Mouse (Mus musculus) testis, adult 2 months (tissue): ENCODE results near the gene Hccs. TPM values are rescaled to one million over a fixed set of nuclear protein-coding genes. Genes with fewer than 3 reads are reported as not detected.

ENCODE experiments used
- H3K27ac ChIP-seq: fragments of 200-500 bp; 2 replicates; pipeline ENCODE4 v1.5.1; 2012; ENCODE audit warnings: low read depth, low read length; ENCODE audit not compliant: control insufficient read depth, insufficient read depth
- H3K27me3 ChIP-seq: fragments of 200-500 bp; 2 replicates; pipeline ENCODE4 v1.6.1; 2012; ENCODE audit warnings: mild to moderate bottlenecking, low read length, moderate library complexity; ENCODE audit not compliant: control insufficient read depth, insufficient read depth
- H3K36me3 ChIP-seq: fragments of 200-500 bp; 2 replicates; pipeline ENCODE4 v1.6.1; 2012; ENCODE audit warnings: mild to moderate bottlenecking, low read length; ENCODE audit not compliant: control insufficient read depth, insufficient read depth
- H3K4me1 ChIP-seq: fragments of 200-500 bp; 2 replicates; pipeline ENCODE4 v1.6.1; 2012; ENCODE audit warnings: low read length; ENCODE audit not compliant: control insufficient read depth, insufficient read depth
- H3K4me3 ChIP-seq: fragments of 200-500 bp; 2 replicates; pipeline ENCODE4 v1.5.1; 2012; ENCODE audit warnings: low read depth, mild to moderate bottlenecking, low read length, moderate library complexity, mixed read lengths; ENCODE audit not compliant: control insufficient read depth
- CTCF ChIP-seq: fragments of 200-500 bp; IDR thresholded peaks from 2 replicates; pipeline ENCODE4 v1.5.1; 2012; ENCODE audit warnings: low read depth, mild to moderate bottlenecking, inconsistent platforms, low read length, moderate library complexity; ENCODE audit not compliant: control insufficient read depth, insufficient read depth, insufficient replicate concordance
- POLR2A ChIP-seq: fragments of 200-500 bp; IDR thresholded peaks from 2 replicates; pipeline ENCODE4 v1.6.1; 2012; ENCODE audit warnings: low read depth, mild to moderate bottlenecking, inconsistent platforms, low read length, moderate library complexity; ENCODE audit not compliant: control insufficient read depth
- polyA plus RNA-seq: library from polyadenylated mRNA; depleted of rRNA; stranded (reverse); fragments of >200 nt; gene quantifications from 2 replicates; pipeline ENCODE4 v1.2.3, GENCODE M21; 2012; rRNA removed

Gene Hccs
- polyA plus RNA-seq, 1 experiment, result 2.9 TPM

DNA sequence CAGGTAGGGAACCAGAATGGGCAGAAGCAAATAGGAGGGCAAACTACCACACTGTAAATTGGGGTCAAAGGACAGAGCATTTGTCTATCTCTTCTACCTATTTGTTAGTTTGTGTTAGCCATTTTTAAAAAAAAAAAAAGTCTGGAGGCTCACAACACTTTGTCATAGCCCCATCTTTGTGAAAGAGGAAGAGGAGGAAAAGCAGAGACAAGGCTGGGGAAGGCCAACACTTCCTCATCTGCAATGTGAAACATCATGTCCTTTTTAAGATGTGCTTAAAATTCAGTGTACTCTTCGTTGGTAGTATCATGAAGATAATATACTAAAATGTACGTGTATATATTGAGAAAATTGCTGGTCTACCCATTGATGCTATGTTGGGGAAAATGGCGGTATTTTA lies 59.1 kb downstream of the Hccs start:
- H3K4me1 ChIP-seq, result no peaks in the 10 kb centered on the region
- H3K36me3 ChIP-seq, result no peaks in the 10 kb centered on the region
- no peak overlapping the region for H3K27ac ChIP-seq
- no peak for TF ChIP-seq POLR2A
- no peak for TF ChIP-seq CTCF
- no peaks in the 10 kb centered on the region for H3K27me3 ChIP-seq
- H3K4me3 ChIP-seq, result no peak overlapping the region

DNA sequence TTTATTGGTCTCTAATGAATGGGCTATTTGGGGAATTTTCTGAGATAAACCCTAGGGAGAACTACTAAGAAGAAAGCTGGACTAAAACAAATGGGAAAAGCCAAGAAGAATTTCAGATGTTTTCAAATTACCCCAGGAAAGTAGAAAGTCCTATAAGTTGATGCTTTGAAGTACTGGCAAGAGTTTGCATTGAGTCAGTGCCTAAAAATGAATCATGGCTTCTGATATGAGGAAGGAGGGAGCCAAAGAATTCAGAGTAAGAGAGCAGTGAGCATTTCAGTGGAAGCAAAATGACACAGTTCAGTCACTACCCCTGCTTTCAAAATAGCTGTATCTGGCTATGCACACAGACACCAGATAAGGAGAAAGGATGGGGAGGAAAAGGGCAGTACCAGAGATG lies 63.4 kb downstream of the Hccs start:
- Histone ChIP-seq H3K27ac (no peak overlapping the region), H3K27me3 (no peaks in the 10 kb centered on the region)

DNA sequence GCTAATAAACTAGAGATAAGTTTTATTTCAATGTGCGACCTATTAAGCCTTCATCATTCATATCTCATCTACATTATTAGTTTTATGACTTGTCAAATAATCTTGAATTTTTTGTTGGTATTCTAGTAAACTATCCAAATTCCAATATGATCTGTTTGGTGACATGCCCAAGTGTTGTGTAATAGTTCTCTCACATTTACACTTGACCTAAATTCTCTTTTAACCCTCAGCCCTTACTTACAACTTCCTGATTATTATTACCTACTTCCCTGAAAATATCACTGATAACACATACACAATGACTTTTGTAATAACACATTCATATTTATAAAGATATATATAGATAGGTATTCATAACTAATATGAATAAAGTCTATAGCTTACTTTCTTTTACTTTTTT lies 64.3 kb downstream of the Hccs start:
- H3K4me1 ChIP-seq, result no peaks in the 10 kb centered on the region
- H3K27ac ChIP-seq, result no peak overlapping the region
- H3K4me3 ChIP-seq, result no peak overlapping the region
- TF ChIP-seq CTCF, result no peak
- no peak for TF ChIP-seq POLR2A
- no peaks in the 10 kb centered on the region for H3K27me3 ChIP-seq
- no peaks in the 10 kb centered on the region for H3K36me3 ChIP-seq

More for the DNA sequence above, 63.4 kb downstream of the Hccs start:
- Histone ChIP-seq H3K4me1 (no peaks in the 10 kb centered on the region), H3K36me3 (no peaks in the 10 kb centered on the region), H3K4me3 (no peak overlapping the region)
- TF ChIP-seq CTCF (no peak), POLR2A (no peak)

DNA sequence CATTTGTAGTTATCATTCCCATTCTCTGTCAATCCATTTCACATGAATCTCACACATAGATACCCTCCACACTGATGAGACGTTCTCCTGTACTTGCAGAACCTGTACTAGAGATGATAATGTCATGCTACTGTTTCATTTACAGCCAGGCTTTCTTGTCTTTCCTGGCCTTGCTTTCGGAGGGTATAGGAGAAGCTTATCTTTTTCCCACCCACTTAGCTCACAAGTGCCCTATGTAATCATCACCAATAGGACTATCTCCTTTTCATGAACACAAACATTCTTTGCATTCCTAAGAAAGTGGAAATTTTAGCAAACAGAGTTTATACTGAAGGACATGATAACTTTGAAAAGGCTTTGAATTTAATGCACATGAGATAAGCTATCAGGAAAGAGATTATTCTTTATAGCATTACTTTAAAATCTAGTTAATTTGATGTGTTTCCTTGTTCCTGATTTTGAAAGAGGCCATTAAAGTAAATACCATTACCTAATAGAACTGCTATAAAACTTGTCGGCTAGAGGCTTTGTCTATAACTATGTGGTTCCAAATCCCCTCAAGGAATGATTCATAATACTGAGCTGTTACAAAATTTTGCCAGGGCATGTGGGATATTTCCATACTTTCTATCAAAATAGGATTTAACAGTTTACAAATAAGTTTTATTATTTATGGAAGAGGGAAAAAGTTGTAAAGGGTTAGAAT lies 97.7 kb downstream of the Hccs start:
- no peak overlapping the region for H3K4me3 ChIP-seq
- H3K4me1 ChIP-seq, result no peaks in the 10 kb centered on the region
- H3K36me3 ChIP-seq, result no peaks in the 10 kb centered on the region
- no peaks in the 10 kb centered on the region for H3K27me3 ChIP-seq
- TF ChIP-seq POLR2A (no peak), CTCF (no peak)
- H3K27ac ChIP-seq, result no peak overlapping the region

DNA sequence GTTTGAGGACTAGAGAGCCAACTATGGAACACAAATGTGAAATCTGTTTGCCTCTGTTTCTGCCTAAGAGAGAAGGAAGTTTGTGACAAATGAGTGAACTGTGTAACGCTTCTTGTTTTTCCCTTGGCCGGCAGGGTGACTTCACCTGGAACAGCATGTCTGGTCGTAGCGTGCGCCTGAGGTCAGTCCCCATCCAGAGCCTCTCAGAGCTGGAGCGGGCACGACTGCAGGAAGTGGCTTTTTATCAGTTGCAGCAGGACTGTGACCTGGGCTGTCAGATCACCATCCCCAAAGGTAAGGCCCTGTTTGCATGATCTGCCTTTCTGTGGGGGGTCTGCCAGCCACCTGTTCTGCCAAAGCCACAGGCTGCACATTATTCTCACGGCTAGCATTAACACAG lies 100.1 kb downstream of the Hccs start:
- Histone ChIP-seq H3K36me3 (no peaks in the 10 kb centered on the region), H3K27me3 (no peaks in the 10 kb centered on the region), H3K4me1 (no peaks in the 10 kb centered on the region), H3K4me3 (no peak overlapping the region), H3K27ac (no peak overlapping the region)
- no peak for TF ChIP-seq POLR2A
- TF ChIP-seq CTCF, result no peak

DNA sequence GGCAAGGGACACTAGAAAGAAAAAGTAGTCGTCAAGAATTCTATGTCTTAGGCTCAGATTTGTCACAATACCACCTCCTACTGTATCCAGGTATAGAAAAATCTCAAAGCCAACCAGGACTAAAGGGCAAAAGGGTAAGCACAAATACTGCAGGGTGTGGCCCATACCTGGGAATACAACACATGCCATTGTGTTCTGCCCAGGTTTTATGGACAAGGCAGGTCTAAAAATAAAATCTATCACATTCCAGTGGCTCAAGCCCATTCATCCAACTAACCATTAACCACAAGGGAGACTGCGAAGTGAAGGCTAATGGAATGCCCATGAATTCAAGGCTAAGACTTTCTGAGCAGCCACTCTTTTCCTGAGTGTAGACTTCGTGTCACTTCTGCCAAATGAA lies 110.2 kb downstream of the Hccs start:
- Histone ChIP-seq H3K36me3 (no peaks in the 10 kb centered on the region), H3K4me3 (no peak overlapping the region), H3K27me3 (no peaks in the 10 kb centered on the region), H3K4me1 (no peaks in the 10 kb centered on the region), H3K27ac (no peak overlapping the region)
- TF ChIP-seq POLR2A, result no peak
- TF ChIP-seq CTCF, result no peak

Other genes starting within 250 kb of the Hccs start
- not detected in 2 replicates for gene Amelx, start 133.2 kb downstream of the Hccs start, polyA plus RNA-seq